Mouse (Mus musculus) hindbrain, embryonic 14.5 days (tissue): Measurements from ENCODE around the gene Defb18. TPM values are rescaled to one million over a fixed set of nuclear protein-coding genes. Genes with fewer than 3 reads are reported as not detected.

ENCODE experiments used
- polyA plus RNA-seq: library from polyadenylated mRNA; unstranded; fragments of >200 nt; fragmentation: Nextera tagmentation; extraction: Ambion mirVana; gene quantifications from 2 replicates; pipeline ENCODE4 v1.2.1, GENCODE M21; 2014

Gene Defb18
- polyA plus RNA-seq, 1 experiment from 2014 or later = not detected

Other genes starting within 250 kb of the Defb18 start
- gene Crisp4, start 91.5 kb downstream of the Defb18 start, polyA plus RNA-seq = not detected in 2 replicates
- not detected in 2 replicates for gene Defb41, start 27.7 kb upstream of the Defb18 start, polyA plus RNA-seq